Mouse (Mus musculus) ES-E14 (cell line): ENCODE results near the gene Hsf2bp.

Experiments
- HCFC1 ChIP-seq: IDR thresholded peaks from 2 replicates; pipeline ENCODE4 v1.6.1; 2012; ENCODE audit warnings: low read length, inconsistent platforms, borderline replicate concordance; ENCODE audit not compliant: insufficient read depth
- MAFK ChIP-seq: IDR thresholded peaks from 2 replicates; pipeline ENCODE4 v1.6.1; 2014; ENCODE audit warnings: mild to moderate bottlenecking, low read depth, low read length, inconsistent platforms; ENCODE audit not compliant: insufficient read depth
- ZC3H11A ChIP-seq: IDR thresholded peaks from 2 replicates; pipeline ENCODE4 v1.6.1; 2012; ENCODE audit warnings: low read depth, mild to moderate bottlenecking, inconsistent platforms, low read length, borderline replicate concordance
- ZNF384 ChIP-seq: IDR thresholded peaks from 2 replicates; pipeline ENCODE4 v1.6.1; 2012; ENCODE audit warnings: low read depth, low read length, inconsistent platforms

DNA sequence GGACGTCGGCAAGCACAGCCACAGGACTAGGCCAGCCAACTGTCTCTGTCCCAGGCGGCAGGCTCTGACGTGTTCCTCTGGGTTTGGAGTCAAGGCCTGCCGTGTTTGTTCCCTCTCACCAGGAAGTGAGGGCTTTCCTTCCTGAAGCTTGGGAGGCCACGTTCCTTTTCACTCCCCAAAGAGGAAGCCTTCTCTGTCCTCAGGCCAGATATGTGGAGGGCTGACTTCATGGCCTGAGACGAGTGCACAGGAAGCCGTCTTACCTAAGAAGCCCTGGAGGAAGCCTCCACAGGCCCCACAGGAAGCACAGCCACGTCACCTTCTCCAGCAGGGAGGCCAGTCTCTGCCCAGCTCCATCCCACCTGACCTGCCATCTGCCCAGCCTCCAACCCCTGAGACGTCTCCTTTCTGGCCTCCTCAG, 130.3 kb downstream of the Hsf2bp start:
- no peak for TF ChIP-seq ZC3H11A
- no peak for TF ChIP-seq MAFK
- TF ChIP-seq HCFC1 = no peak
- TF ChIP-seq ZNF384 = no peak
